Mouse (Mus musculus) heart, embryonic 12.5 days (tissue): Measurements from ENCODE around the gene Pde4d. TPM values are rescaled to one million over a fixed set of nuclear protein-coding genes. Genes with fewer than 3 reads are reported as not detected.
A peak's percentile ranks its signal among the peaks of the same experiment; 100 is the strongest.

Source experiments
- ATAC-seq: fragments of 200-750 bp; cut with Nextera tagmentation; 2 replicates; pipeline ENCODE4 v1.8.0; 2017; ENCODE audit warnings: moderate TSS enrichment, moderate library complexity; ENCODE audit not compliant: insufficient number of reproducible peaks, low FRiP score
- H3K27ac ChIP-seq: fragments of 300-500 bp; sonication (generic); 2 replicates; pipeline ENCODE4 v1.5.1; 2016; ENCODE audit warnings: mild to moderate bottlenecking, moderate library complexity; ENCODE audit not compliant: poor library complexity, severe bottlenecking
- H3K27me3 ChIP-seq: fragments of 300-500 bp; sonication (generic); replicated peaks from 2 replicates; pipeline ENCODE4 v1.6.1; 2016; ENCODE audit warnings: mild to moderate bottlenecking, moderate library complexity
- H3K36me3 ChIP-seq: fragments of 300-500 bp; sonication (generic); 2 replicates; pipeline ENCODE4 v1.6.1; 2016; ENCODE audit warnings: mild to moderate bottlenecking, moderate library complexity
- H3K4me1 ChIP-seq: fragments of 300-500 bp; sonication (generic); replicated peaks from 2 replicates; pipeline ENCODE4 v1.6.1; 2016; ENCODE audit warnings: mild to moderate bottlenecking
- H3K4me2 ChIP-seq: fragments of 300-500 bp; sonication (generic); 2 replicates; pipeline ENCODE4 v1.6.1; 2016; ENCODE audit warnings: mild to moderate bottlenecking, moderate library complexity
- H3K4me3 ChIP-seq: fragments of 300-500 bp; sonication (generic); 2 replicates; pipeline ENCODE4 v1.5.1; 2016; ENCODE audit warnings: mild to moderate bottlenecking
- H3K9ac ChIP-seq: fragments of 300-500 bp; sonication (generic); 2 replicates; pipeline ENCODE4 v1.6.1; 2016; ENCODE audit warnings: mild to moderate bottlenecking, moderate library complexity
- H3K9me3 ChIP-seq: fragments of 300-500 bp; sonication (generic); replicated peaks from 2 replicates; pipeline ENCODE4 v1.6.1; 2016; ENCODE audit warnings: mild to moderate bottlenecking, moderate library complexity
- WGBS: fragments of 180-500 bp; shearing (Covaris S2); methylation state at CpG from one replicate; pipeline ENCODE4 v1.1.7; 2016; 5-methylcytosine and 5-hydroxymethylcytosine counted together
- polyA plus RNA-seq: library from polyadenylated mRNA; unstranded; fragments of >200 nt; fragmentation: Nextera tagmentation; extraction: Ambion mirVana; gene quantifications from 2 replicates; pipeline ENCODE4 v1.2.1, GENCODE M21; 2016

Gene Pde4d
- polyA plus RNA-seq, 1 experiment from 2014 or later, result 34.2 TPM

DNA sequence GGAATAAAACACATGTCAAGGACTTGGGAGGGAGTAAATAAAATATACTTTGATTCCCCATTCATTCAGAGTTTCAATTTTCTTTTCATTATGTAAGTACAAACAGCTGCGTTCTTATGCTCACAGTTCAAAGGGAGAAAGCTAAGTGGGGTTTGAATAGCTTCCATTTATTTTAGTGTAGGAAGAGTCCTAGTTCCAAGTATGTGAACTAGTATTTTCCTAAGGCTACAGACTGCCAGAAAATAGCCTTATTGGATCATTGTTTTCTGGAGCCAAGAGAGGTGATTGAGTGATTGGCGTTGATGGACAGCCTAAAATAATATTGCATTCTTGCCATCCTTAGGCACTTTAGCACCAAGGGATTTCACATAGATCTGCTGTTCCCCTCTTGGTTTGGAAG lies 41.1 kb downstream of the Pde4d start:
- H3K9ac ChIP-seq, result no peak overlapping the region
- H3K27me3 ChIP-seq, result no peaks in the 10 kb centered on the region
- H3K27ac ChIP-seq, result no peak overlapping the region
- ATAC-seq, result no peak
- H3K4me3 ChIP-seq, result no peak overlapping the region
- H3K4me1 ChIP-seq, result no peaks in the 10 kb centered on the region
- no peaks in the 10 kb centered on the region for H3K9me3 ChIP-seq
- no peak overlapping the region for H3K4me2 ChIP-seq
- 89% methylated on average over 2 of the region's 2 CpGs for WGBS
- no peaks in the 10 kb centered on the region for H3K36me3 ChIP-seq

DNA sequence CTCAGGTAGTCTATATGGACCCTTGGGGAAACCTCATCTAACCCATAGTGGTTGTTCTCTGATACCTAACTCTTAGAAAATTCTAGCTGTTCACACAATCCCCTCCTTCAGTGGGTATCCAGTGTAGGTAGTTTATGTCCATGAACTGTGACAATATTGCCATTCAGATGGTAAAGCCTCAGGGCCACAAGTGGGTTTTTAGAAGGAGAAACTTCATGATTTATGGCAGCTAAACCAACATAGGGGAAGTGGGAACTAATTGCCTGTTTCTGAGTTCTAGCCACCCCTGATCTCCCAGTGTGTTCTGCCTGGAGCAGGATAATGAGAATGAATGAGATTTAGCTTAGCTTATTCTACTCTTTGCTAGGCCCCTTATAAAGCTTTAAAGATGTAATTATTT lies 43.1 kb downstream of the Pde4d start:
- ATAC-seq, result no peak
- H3K27ac ChIP-seq, result no peak overlapping the region
- no peaks in the 10 kb centered on the region for H3K9me3 ChIP-seq
- no peak overlapping the region for H3K9ac ChIP-seq
- H3K4me2 ChIP-seq, result no peak overlapping the region
- no peaks in the 10 kb centered on the region for H3K27me3 ChIP-seq
- H3K4me1 ChIP-seq, result no peaks in the 10 kb centered on the region
- H3K36me3 ChIP-seq, result no peaks in the 10 kb centered on the region
- H3K4me3 ChIP-seq, result no peak overlapping the region

DNA sequence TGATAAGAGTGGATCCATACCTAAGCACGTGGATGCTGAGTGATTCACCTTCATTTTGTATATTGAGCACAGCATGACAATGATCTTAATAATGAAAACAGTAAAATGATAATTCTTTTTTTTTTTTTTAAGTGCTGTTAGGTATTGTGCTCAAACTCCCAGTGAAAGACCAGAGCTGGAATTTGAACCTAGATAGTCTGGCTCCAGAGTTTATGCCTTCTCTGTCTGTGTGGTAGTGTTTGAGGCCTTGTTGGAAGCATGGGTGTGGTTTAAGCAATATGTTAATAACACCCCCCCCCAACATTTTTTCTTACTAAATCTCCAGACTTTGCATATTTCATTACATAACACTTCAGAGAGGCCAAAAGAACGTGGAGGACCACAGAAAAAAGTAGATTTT lies 44.6 kb downstream of the Pde4d start:
- H3K27ac ChIP-seq, result no peak overlapping the region
- no peaks in the 10 kb centered on the region for H3K27me3 ChIP-seq
- H3K9me3 ChIP-seq, result no peaks in the 10 kb centered on the region
- H3K9ac ChIP-seq, result no peak overlapping the region
- no peaks in the 10 kb centered on the region for H3K36me3 ChIP-seq
- H3K4me2 ChIP-seq, result no peak overlapping the region
- H3K4me1 ChIP-seq, result peaks cover 4% of the 10 kb centered on the region; the same call in 1 of the 2 replicates
- WGBS, result 64% methylated on average over 2 of the region's 2 CpGs
- no peak for ATAC-seq
- H3K4me3 ChIP-seq, result no peak overlapping the region

DNA sequence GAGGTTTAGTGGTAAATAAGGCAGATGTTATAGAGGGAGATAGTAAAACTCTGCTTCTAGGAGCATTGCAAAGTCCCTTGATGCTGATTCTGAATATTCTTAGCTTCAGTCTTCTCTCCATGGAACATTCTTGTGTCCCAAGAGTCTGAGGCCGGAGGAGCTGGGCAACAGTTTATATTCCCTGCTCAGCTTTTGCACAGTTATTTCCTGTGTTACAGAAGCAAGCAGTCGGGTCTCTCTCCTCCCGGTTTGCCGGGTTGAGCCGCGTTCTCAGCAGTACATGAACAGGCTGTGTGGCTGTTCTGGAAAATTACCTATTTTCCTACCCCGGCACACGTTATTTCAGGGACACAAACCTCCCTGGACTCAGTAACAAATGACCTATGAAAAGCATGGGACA lies 48.0 kb downstream of the Pde4d start:
- Histone ChIP-seq H3K4me3 (no peak overlapping the region), H3K36me3 (no peaks in the 10 kb centered on the region), H3K9ac (no peak overlapping the region), H3K27me3 (no peaks in the 10 kb centered on the region), H3K27ac (no peak overlapping the region), H3K4me1 (peaks cover 4% of the 10 kb centered on the region; the same call in 1 of the 2 replicates), H3K4me2 (no peak overlapping the region), H3K9me3 (no peaks in the 10 kb centered on the region)
- ATAC-seq, result no peak
- 70% methylated on average over 8 of the region's 8 CpGs for WGBS

GRCm38 (mm10) chr13:108498247-108498743 lies 48.5 kb downstream of the Pde4d start:
- H3K9ac ChIP-seq, result no peak overlapping the region
- 61% methylated on average over 9 of the region's 9 CpGs for WGBS
- no peaks in the 10 kb centered on the region for H3K9me3 ChIP-seq
- no peaks in the 10 kb centered on the region for H3K36me3 ChIP-seq
- H3K4me2 ChIP-seq, result no peak overlapping the region
- H3K4me1 ChIP-seq, result peaks cover 4% of the 10 kb centered on the region; the same call in 1 of the 2 replicates
- no peak for ATAC-seq
- no peak overlapping the region for H3K27ac ChIP-seq
- no peaks in the 10 kb centered on the region for H3K27me3 ChIP-seq
- no peak overlapping the region for H3K4me3 ChIP-seq

DNA sequence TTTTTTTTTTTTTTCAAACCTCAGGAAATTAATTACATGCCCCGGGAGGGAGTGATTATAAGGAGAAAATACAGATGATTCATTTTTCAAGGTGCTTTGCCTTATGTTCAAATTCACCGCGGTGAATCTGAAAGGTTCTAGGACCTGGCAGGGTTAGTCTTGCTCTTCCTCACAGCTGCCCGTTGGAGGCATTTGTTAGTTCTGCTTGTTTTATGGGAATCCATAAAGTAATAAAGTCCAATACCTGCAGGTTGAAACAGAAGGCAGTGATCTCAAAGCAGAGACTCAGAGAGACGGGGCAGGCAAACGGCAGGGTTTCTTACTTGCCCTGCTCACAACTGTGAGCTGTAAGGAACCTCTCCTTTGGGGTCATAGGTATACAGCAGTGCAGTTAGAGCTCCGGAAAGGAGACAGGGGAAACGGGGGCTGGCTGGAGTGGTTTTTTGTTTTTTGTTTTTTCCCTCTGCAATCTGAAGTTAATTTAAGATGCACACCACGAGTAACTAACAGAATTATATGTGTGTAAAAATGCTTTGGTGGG lies 49.1 kb downstream of the Pde4d start:
- Histone ChIP-seq H3K4me1 (peaks cover 4% of the 10 kb centered on the region; the same call in 1 of the 2 replicates), H3K36me3 (no peaks in the 10 kb centered on the region), H3K9me3 (no peaks in the 10 kb centered on the region), H3K4me2 (no peak overlapping the region), H3K9ac (no peak overlapping the region), H3K27me3 (no peaks in the 10 kb centered on the region), H3K27ac (no peak overlapping the region), H3K4me3 (no peak overlapping the region)
- 59% methylated on average over 9 of the region's 9 CpGs for WGBS
- no peak for ATAC-seq

- 34% methylated on average over 1 of the region's 1 CpGs for WGBS
Measured at GRCm38 (mm10) chr13:108501386-108501785, 51.6 kb downstream of the Pde4d start.

DNA sequence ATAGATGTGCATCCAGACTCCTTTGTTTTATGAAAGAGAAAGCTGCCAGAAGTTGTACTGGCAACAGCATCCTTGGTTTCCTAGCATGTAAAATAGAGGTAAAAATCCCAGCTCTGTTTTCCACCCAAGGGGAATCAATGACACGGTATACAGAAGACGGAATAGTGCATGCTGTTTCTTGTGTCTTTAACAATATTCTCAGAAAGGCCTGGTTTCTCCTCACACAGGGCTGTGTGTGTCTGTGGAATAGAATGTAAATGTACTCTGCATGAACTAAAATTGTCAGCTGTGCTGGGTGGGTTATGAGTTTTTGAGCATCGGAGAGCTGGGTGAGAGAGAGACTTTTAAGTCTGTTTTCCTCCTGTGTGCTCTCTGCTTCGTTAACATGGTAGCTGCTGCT lies 74.8 kb downstream of the Pde4d start:
- 67% methylated on average over 4 of the region's 4 CpGs for WGBS
- H3K27me3 ChIP-seq, result no peaks in the 10 kb centered on the region
- H3K9ac ChIP-seq, result no peak overlapping the region
- no peaks in the 10 kb centered on the region for H3K36me3 ChIP-seq
- H3K4me1 ChIP-seq, result peaks cover 14% of the 10 kb centered on the region
- ATAC-seq, result no peak
- H3K9me3 ChIP-seq, result no peaks in the 10 kb centered on the region
- H3K27ac ChIP-seq, result no peak overlapping the region; the same call in 1 of the 2 replicates
- H3K4me2 ChIP-seq, result no peak overlapping the region
- no peak overlapping the region for H3K4me3 ChIP-seq

More at GRCm38 (mm10) chr13:108501386-108501785, 51.6 kb downstream of the Pde4d start:
- Histone ChIP-seq H3K27ac (peak overlapping the region; percentile 2; the same call in 1 of the 2 replicates), H3K27me3 (no peaks in the 10 kb centered on the region), H3K4me3 (no peak overlapping the region), H3K9me3 (no peaks in the 10 kb centered on the region), H3K4me2 (no peak overlapping the region), H3K4me1 (peaks cover 4% of the 10 kb centered on the region; the same call in 1 of the 2 replicates), H3K36me3 (no peaks in the 10 kb centered on the region), H3K9ac (no peak overlapping the region)
- ATAC-seq, result no peak

DNA sequence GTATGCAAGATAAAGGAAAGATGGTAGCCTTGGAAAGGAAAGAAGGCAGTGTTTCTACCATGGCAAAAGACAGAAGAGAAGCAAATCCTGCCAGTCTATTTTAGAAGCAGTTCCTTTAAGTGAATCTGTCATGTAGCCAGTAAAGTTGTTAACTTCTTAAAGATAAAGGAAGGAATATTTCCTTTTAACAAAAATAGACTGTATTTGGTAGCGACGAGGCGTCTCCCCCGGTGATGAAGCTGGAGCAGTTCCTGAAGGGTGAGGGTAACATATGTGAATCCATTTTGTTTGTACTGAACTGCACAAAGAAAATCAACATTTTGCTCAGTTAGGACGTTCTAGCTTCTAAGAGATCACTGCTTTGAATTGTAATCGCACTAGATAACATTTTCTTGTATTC lies 75.2 kb downstream of the Pde4d start:
- peaks cover 14% of the 10 kb centered on the region for H3K4me1 ChIP-seq
- no peak overlapping the region for H3K4me3 ChIP-seq
- 63% methylated on average over 6 of the region's 6 CpGs for WGBS
- H3K27me3 ChIP-seq, result no peaks in the 10 kb centered on the region
- no peak overlapping the region for H3K4me2 ChIP-seq
- no peak for ATAC-seq
- H3K36me3 ChIP-seq, result no peaks in the 10 kb centered on the region
- no peak overlapping the region for H3K9ac ChIP-seq
- no peak overlapping the region; the same call in 1 of the 2 replicates for H3K27ac ChIP-seq
- H3K9me3 ChIP-seq, result no peaks in the 10 kb centered on the region

- 73% methylated on average over 13 of the region's 13 CpGs for whole genome bisulfite sequencing
- Histone ChIP-seq H3K4me1 (peaks cover 14% of the 10 kb centered on the region), H3K4me2 (no peak overlapping the region), H3K9ac (no peak overlapping the region), H3K36me3 (no peaks in the 10 kb centered on the region), H3K27me3 (no peaks in the 10 kb centered on the region), H3K9me3 (no peaks in the 10 kb centered on the region), H3K4me3 (no peak overlapping the region), H3K27ac (peak overlapping the region; percentile 28; the same call in 1 of the 2 replicates)
- no peak for ATAC-seq
Measured at GRCm38 (mm10) chr13:108526258-108527007, 76.7 kb downstream of the Pde4d start.

DNA sequence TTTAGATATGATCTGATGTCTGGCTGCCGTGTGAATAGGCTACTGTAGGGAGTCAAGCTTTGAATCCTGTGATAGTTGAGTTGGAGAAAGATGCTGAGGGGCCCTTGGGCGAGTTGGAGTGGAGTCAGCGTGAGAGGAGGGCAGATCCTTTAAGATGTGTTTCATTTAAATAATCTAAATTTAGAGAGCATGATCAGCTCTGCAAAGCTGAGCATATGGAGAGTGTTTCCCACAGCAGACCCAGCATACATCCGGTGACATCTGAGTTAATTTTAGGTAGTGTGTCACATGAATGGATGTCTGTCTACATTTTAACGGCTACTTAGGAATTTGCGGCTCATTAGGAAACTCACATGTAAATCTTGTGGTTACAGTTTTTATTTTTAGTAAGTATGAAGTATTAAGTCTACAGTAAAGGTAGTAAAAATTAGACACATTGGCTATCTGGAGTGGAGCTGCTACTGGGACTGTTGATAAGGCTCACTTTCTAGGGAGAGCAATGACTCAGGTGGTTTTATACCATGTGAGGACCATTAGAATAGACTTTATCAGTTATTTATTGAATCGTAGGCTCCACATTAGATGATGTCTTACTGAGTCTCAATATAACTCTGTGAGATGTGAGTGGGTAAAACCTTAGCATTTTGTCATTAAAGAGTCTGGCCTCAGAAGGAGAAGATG lies 77.5 kb downstream of the Pde4d start:
- H3K4me1 ChIP-seq, result peaks cover 14% of the 10 kb centered on the region
- H3K27me3 ChIP-seq, result no peaks in the 10 kb centered on the region
- H3K4me3 ChIP-seq, result no peak overlapping the region
- ATAC-seq, result no peak
- no peak overlapping the region for H3K4me2 ChIP-seq
- peak overlapping the region; percentile 43 for H3K27ac ChIP-seq
- WGBS, result 56% methylated on average over 7 of the region's 7 CpGs
- no peaks in the 10 kb centered on the region for H3K36me3 ChIP-seq
- no peaks in the 10 kb centered on the region for H3K9me3 ChIP-seq
- H3K9ac ChIP-seq, result no peak overlapping the region
